Mouse (Mus musculus) bone marrow macrophage, adult 2 months (primary cell): ENCODE measurements at regions not wholly inside any gene's neighbourhood (a gene's known extent, or its start where the extent isn't known, plus 50 kb on each side); places are given as distances from the start of the nearest gene placed in this dataset.

ENCODE experiments used
- CTCF ChIP-seq: IDR thresholded peaks from 2 replicates; pipeline ENCODE4 v1.5.1; 2012; ENCODE audit warnings: low read depth, mild to moderate bottlenecking, low read length, moderate library complexity
- POLR2A ChIP-seq: IDR thresholded peaks from 2 replicates; pipeline ENCODE4 v1.6.1; 2012; ENCODE audit warnings: mild to moderate bottlenecking, low read depth, low read length, borderline replicate concordance

DNA sequence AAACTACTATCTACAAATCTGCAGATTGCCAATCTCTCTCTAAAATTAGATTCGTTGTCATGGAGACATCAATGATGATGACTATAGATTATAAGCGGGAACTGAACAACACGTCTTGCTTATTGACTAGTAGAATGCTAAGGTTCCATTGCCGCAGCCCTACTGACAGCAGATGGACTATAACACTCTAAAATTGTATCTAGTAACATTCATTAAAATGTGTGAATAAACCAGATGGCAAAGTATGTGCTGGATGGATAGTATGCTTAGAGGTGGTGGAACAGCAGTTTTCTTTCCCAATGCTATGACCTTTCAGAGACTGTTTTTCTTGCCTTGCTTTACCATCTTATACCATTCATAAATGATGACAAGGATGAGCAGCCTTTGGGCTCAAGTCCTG, 864.7 kb downstream of the Slc4a3 start:
- TF ChIP-seq CTCF (no peak), POLR2A (no peak)
